Mouse (Mus musculus) T-helper 17 cell (primary cell): ENCODE measurements at regions not wholly inside any gene's neighbourhood (a gene's known extent, or its start where the extent isn't known, plus 50 kb on each side); places are given as distances from the start of the nearest gene placed in this dataset.
"Not testable (repeated sequence)": the region's sequence is repeated elsewhere in the genome, so short reads cannot be mapped to it uniquely, and the experiment has no call there.

ENCODE experiments used
- in situ Hi-C, 2 experiments: fragments of 300-600 bp; cut with MboI, MseI; formaldehyde crosslinking; loops; 1 replicate in 1 of 2; 2 replicates in 1 of 2; pipeline ENCODE4 v1.15.1; 2025; ENCODE audit warnings: high pct_unique_total_duplicates in 2 of 2

DNA sequence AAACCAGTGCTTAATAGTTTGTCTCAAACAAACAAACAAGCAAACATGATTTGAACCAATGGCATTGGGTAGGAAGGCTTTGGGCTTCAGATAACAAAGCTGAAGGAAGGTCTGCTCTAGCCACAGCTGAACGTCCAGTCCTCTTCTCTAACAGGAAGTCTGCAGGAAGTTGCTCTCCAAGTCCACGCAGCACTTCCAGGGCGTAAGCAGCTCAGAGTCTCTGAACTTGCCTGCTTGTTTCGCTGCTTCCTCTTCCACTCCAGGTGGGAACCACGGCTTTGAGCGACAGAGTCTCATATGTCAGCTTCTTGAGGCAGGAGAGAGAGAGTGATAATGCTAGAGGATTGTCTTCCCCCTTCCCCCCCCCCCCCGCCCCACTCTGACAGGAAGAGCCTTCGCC lies 123.6 kb downstream of the Tnfrsf21 start:
- in situ Hi-C loops = no loop called here

- in situ Hi-C loops = no loop called here
These were observed 125.4 kb downstream of the Tnfrsf21 start for GRCm38 (mm10) chr17:43141740-43142139.

- in situ Hi-C loops = loop anchor here in 1 of 2 experiments (5.0 kb wide), 1 partner anchor 77 kb away; no protein-coding TSS in a partner anchor
These were observed 124.4 kb upstream of the Adgrf1 start for GRCm38 (mm10) chr17:43145749-43146148.

DNA sequence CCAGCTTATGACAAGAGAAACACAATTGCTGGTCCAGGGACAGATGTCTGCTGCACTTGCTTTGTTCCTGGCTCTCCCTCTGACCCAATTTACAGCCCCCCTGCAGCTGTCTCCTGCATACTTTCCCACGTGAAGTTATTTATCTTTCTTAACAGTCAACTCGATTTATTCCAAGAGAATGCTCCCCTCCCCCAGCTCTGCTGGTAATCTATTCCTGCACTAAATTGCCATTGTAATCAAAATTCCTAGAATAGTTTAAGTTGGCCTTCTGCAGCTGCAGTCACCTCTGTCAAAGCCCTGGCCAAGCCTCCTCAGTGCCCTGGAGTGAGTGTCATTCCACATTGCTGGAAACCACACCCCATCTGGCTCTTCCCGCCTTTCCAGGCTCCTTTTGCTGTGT lies 122.2 kb upstream of the Adgrf1 start:
- in situ Hi-C loops = loop anchor here in 1 of 2 experiments (5.0 kb wide), 1 partner anchor 74 kb away; no protein-coding TSS in a partner anchor

GRCm38 (mm10) chr17:43152620-43153019 lies 117.5 kb upstream of the Adgrf1 start:
- in situ Hi-C loops = loop anchor here in 1 of 2 experiments (10.0 kb wide), 1 partner anchor 302 kb away; no protein-coding TSS in a partner anchor

GRCm38 (mm10) chr17:43155271-43155670 lies 114.9 kb upstream of the Adgrf1 start:
- in situ Hi-C loops = loop anchor here in 1 of 2 experiments (10.0 kb wide), 1 partner anchor 300 kb away; no protein-coding TSS in a partner anchor

DNA sequence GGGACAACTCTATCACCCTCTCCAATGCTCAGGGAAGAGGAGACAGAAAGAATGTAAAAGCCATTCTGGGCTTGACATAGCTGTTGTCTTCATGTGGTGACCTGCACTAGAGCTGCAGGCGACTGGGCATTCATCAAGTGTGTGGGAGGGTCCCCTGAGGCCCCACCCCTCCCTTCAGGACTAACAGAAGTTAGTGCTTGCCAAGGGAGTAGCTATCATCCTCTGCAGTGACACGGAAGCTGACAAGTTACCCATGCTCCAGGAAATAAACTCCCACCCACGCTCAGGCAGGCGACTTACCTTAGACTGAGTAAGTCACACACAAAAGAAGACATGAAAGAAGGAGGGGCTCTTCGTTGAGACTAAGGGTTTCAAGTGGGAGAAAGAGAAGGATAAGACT lies 114.0 kb upstream of the Adgrf1 start:
- in situ Hi-C loops = loop anchor here in 1 of 2 experiments (10.0 kb wide), 1 partner anchor 299 kb away; no protein-coding TSS in a partner anchor

- in situ Hi-C loops = loop anchor here in 1 of 2 experiments (10.0 kb wide), 1 partner anchor 297 kb away; no protein-coding TSS in a partner anchor
These were observed 112.2 kb upstream of the Adgrf1 start for GRCm38 (mm10) chr17:43157781-43158501.

- in situ Hi-C loops = loop anchor here in 1 of 2 experiments (10.0 kb wide), 1 partner anchor 296 kb away; no protein-coding TSS in a partner anchor
These were observed 111.4 kb upstream of the Adgrf1 start for GRCm38 (mm10) chr17:43158741-43159140.

- in situ Hi-C loops = not testable (repeated sequence)
These were observed 108.8 kb upstream of the Adgrf1 start for GRCm38 (mm10) chr17:43161306-43161705.

DNA sequence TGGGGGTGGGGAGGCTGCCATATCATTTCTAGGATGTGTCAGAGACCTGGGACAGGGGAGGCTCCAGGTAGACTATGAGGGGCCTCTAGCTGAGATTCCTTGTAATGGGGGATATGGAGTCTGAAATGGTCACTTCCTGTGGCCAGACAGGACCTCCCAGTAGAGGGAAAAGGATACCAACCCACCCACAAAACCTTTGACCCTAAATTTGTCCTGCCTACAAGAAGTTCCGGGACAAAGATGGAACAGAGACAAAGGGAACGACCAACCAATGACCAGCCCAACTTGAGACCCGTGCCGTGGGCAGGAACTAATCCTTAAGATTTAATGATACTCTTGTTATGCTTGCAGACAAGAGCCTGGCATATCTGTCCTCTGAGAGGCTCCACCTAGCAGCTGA lies 107.0 kb upstream of the Adgrf1 start:
- in situ Hi-C loops = no loop called here

- in situ Hi-C loops = no loop called here
These were observed 104.0 kb upstream of the Adgrf1 start for GRCm38 (mm10) chr17:43166091-43166490.

DNA sequence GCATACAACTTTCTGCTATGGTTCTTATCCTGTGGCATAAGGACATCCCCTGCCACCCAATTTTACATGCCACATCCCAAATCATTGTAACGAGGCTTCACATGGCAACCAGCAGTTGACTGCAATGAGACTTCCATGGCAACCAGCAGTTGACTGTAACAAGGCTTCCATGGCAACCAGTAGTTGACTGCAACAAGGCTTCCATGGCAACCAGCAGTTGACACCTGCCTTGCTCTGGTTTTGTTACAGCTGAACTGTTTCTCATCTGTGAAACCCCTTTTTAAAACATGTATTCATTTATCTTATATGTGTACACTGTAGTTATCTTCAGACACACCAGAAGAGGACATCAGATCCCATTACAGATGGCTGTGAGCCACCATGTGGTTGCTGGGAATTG lies 100.7 kb upstream of the Adgrf1 start:
- in situ Hi-C loops = no loop called here

DNA sequence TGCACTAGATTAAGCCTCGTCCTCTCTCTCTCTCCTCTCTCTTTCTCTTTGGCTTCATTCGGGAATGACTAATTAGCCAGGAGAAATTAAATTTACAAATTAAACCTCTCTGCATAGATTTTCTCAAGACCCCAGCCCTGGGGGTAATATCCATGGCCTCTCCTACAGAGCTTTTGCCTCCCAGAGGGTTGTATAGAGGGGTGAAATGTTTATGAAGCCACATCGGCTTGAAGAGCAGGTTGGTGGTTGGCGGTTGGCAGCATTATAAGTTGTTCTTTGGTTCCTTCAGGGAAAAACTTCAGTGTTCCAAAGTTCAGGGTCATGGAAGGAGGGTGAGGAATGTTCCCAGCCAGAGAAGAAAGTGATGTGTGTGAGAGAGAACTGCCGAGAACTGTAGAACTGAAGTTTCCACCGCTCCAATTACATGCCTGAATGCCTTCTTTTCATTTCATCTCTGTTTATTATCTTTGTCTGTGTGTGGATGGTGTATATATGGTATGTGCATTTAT lies 97.4 kb upstream of the Adgrf1 start:
- in situ Hi-C loops = no loop called here

DNA sequence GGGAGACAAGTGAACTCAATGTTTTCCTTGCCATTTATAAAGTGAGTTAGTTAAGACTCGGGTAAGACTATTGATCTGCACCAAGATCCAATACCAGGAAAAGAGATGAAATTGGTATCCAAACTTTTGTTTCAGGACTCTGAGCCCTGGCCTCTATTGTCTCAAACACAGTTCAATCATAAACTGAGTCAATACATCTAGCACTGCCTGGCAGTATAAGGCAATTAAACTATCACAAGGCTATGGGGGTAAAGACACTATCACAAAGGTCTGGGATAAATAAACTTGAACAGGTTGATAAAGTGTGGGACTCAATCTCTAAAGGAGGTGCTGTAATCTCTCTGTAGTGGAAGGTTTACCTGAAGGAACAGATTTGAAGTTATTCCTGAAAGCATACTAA lies 95.3 kb upstream of the Adgrf1 start:
- in situ Hi-C loops = no loop called here

- in situ Hi-C loops = no loop called here
These were observed 92.9 kb upstream of the Adgrf1 start for GRCm38 (mm10) chr17:43177244-43177643.

DNA sequence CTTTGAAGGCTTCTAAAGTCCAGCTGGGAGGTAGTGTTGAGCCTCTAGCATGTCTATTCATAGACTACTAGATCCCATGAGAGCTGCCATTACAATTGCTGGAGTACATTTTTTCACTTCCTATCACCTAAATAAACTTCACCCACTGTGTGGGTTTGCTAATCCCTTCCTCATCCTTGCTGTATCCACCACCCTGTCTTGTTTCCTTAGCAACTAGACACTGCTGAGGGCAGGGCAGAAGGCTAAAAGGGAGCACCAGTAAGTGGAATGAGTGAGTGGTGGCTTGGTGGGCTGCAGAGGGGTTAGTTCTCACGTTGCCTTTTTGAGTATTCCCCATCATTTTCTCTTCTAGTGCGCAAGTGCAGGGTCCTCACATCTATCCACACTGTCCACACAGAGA lies 80.1 kb upstream of the Adgrf1 start:
- in situ Hi-C loops = no loop called here

GRCm38 (mm10) chr17:43190853-43191485 lies 79.2 kb upstream of the Adgrf1 start:
- in situ Hi-C loops = no loop called here

DNA sequence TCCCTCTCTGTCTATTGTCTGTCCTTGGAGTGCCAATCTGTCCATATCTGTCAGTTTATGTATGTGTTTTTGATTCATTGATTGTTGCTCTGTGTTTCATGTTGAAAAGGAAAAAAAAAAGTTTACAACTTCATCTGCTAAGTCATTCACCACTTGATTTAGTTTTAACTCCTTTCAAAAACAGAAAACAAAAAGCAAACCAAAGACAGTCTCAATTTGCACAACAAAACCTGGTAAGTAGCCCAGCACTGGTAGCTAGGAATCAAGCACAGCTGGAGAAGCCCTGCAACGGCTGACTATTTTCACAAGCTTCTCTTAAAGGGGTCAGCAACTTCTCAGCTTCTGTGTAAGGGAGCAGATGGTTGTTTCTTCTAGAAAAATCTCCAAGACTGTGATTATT lies 72.9 kb upstream of the Adgrf1 start:
- in situ Hi-C loops = no loop called here

DNA sequence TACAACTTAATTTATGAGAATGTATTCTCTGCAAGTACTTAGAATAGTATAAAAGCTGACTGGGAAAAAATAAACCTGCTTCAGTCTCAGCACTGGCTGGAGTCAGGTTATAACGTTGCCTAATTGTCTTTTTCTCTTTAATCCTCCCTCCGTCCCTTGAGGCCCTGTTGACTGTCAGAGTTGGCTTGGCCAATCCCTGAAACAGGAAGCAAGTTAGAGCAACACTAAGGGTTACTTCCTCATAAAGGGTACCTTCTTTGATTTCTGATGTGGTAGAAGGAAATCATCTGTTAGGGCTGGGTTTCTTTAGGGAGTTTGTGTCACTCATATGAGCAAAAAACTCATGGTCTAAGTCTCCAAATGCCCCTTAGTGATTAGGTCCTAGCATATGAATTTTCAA lies 69.3 kb upstream of the Adgrf1 start:
- in situ Hi-C loops = no loop called here

DNA sequence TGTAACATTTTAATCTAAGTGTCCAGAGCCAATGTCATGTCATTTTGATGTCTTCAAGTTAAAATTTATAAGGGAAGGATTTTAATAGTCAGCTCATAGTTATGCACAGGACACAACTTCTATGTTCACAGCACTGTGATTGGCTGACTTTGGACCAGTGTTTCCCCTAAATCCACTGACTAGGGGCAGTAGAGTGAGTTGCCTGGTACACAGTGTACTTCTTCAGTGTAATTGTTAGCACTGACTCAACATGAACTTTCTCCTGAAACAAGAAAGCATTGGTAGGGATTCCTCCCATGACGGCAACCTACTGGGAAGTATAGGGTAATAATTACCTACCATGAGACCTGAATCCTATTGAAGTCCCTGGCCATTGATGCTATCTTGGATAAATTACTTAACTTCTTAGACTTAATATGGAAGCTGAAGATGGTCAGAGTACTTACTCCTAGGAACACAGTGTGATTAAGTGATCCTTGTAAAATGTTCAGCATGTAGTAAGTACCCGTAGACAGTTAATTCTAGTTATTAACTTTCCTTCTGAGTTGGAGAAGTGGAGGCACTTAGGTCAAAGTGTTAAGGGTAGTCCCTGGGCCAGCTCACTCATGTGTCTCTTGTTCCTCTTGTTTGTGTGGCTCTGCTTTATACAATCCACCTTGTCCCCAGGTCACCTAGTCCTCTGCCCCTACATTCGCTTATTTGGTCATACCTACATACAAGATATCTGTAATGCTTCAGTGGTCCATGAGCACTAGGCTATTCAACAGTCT lies 63.2 kb upstream of the Adgrf1 start:
- in situ Hi-C loops = no loop called here

DNA sequence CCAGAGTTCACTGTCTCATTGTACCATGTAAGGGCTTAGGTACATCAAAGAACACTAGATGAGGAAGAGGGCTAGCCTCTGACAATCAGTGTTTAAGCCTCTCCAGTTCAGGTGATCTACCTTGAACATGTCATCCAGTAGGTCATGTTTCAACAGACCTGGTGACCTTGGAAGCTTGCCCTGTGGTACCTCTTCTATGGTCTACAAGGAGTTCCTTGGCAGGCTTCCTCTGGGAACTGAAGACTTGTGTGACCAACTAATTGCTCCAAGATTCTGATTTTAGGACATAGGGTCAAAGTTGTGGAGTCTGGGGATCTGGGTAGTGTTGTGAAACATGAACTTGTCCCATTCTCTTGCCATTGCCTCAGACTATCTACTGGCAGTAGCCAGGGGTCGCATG lies 60.4 kb upstream of the Adgrf1 start:
- in situ Hi-C loops = no loop called here
